Mouse (Mus musculus) right cerebral cortex, postnatal 10 days (tissue): ENCODE measurements around the gene Carf.

Experiments
- DNase-seq, 2 experiments: peaks; one replicate each; pipeline ENCODE4 v3.0.0; 2021; ENCODE audit warnings: low spot score in 2 of 2

Gene Carf

GRCm38 (mm10) chr1:60179932-60180783, 82.1 kb downstream of the Carf start, which contains the start of gene Nbeal1:
Gene Nbeal1 (plus strand): TSS chr1:60180599.
- DNase-seq: peak; percentile 98

- DNase-seq: no peak
These were observed 82.8 kb downstream of the Carf start for GRCm38 (mm10) chr1:60180784-60181221.

GRCm38 (mm10) chr1:60188454-60188853, 90.4 kb downstream of the Carf start:
- DNase-seq: no peak

- DNase-seq: no peak
These were observed 98.8 kb downstream of the Carf start for GRCm38 (mm10) chr1:60196813-60197212.

- no peak for DNase-seq
These were observed 101.0 kb downstream of the Carf start for GRCm38 (mm10) chr1:60199006-60199405.
